Mouse (Mus musculus): Measurements from ENCODE around the gene Rnasek.

Gene Rnasek

DNA sequence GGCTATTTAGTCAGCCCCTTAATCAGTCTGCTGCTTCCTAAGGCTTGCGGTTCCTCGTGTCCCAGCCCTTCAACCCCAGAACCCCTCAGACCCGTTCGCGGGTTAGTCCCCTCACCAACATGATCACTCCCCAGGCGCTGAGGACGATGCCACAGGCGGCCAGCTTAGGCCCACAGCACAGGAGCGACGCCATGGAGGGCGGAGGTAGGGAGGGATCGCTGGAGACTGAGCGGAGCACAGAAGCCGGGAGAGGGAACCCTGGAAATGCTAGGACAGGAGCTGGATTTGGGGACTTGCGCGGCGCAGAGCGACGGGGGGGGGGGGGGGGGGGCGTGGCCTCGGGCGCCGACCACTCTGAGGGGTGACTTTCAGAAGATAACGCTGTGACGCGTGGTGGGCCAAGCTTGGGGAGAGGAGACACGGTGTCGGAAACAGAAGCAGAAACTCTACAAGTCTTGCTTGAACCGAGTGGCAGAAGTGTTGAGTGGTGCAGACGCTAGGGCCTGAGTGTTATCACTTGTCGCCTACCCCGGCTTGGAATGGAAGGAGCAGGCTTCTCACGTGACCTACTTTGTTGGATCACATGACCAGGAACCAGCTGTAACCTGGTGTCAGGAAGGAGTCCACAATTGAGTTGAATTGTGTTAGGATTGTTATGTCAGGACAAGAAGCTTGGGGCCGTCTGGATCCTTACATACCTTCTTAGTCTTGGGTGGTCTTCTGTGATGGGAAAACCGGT, at the start of gene Rnasek, which contains the start of gene Gm21988:
TSS of gene Rnasek (minus strand) at position 302 of the 739 bp plus-strand sequence.
TSS of gene Gm21988 (minus strand) at position 290 of the 739 bp plus-strand sequence.
- ATAC-seq (ENCODE audit: insufficient number of reproducible peaks, low FRiP score, low TSS enrichment): peak; percentile 36

GRCm38 (mm10) chr11:70289236-70289635, 49.6 kb upstream of the Rnasek start:
- ATAC-seq (ENCODE audit: insufficient number of reproducible peaks, low FRiP score, low TSS enrichment): no peak

DNA sequence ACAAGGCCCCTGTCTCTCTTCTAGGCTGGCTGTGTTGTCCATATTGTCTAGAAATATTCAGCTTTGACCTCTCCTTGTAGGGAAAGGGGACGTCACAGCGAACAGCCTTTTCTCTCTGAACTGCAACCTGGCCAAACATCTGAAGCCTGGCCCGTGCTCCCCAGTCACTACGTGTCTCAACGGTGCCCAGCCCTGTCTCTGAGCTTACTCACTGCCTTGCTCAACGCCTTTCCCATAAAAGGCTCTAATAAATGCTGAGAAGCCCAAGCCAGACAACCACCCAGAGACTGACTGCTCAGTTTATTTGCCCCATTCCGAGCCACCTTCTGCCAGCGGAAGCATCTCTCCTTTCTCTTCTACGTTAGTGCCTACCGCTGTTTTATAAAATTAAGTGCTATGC, 48.5 kb upstream of the Rnasek start:
- ATAC-seq (ENCODE audit: insufficient number of reproducible peaks, low FRiP score, low TSS enrichment): no peak

DNA sequence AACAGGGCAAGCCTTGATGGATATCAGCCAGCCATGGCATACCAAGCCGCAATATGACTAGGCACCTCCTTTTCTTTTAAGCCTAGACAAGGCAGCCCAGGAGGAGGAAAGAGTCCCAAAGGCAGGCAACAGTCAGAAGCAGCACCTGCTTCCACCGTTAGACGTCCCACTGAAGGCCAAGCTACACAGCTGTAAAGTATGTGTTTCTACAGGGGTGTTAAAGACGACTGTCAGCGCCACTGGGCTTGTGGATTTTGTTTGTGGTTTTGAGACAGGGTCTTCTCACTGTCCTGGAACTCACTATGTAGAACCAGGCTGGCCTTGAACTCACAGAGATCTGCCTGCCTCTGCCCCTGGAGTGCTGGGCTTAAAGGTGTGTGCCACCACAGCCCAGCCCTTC, 46.0 kb upstream of the Rnasek start:
- no peak for ATAC-seq (ENCODE audit: insufficient number of reproducible peaks, low FRiP score, low TSS enrichment)

DNA sequence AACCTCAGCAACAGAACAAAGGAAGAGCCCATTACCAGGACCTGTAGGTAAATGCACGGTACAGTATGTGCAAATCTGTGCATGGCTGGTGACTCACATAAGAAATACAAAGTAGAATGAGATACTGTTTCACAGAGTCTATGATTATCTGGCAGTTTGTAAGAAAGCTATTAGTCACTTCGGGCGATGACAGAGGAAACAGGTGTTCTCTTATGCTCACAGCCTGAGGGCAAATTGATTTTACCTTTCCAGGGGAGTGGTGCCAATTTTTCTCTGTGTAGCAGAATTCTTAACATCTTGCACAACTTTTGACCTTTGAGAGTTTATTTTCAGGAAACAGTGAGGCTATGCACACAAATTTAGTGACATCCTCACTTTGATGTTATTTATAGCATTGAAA, 45.1 kb upstream of the Rnasek start:
- ATAC-seq (ENCODE audit: insufficient number of reproducible peaks, low FRiP score, low TSS enrichment): no peak

GRCm38 (mm10) chr11:70283666-70284065, 44.0 kb upstream of the Rnasek start:
- ATAC-seq (ENCODE audit: insufficient number of reproducible peaks, low FRiP score, low TSS enrichment): no peak

- no peak for ATAC-seq (ENCODE audit: insufficient number of reproducible peaks, low FRiP score, low TSS enrichment)
Measured at GRCm38 (mm10) chr11:70280441-70280840, 40.8 kb upstream of the Rnasek start.

- ATAC-seq (ENCODE audit: insufficient number of reproducible peaks, low FRiP score, low TSS enrichment): no peak
Measured at GRCm38 (mm10) chr11:70278961-70279360, 39.3 kb upstream of the Rnasek start.

- no peak for ATAC-seq (ENCODE audit: insufficient number of reproducible peaks, low FRiP score, low TSS enrichment)
Measured at GRCm38 (mm10) chr11:70271641-70272040, 32.0 kb upstream of the Rnasek start.

DNA sequence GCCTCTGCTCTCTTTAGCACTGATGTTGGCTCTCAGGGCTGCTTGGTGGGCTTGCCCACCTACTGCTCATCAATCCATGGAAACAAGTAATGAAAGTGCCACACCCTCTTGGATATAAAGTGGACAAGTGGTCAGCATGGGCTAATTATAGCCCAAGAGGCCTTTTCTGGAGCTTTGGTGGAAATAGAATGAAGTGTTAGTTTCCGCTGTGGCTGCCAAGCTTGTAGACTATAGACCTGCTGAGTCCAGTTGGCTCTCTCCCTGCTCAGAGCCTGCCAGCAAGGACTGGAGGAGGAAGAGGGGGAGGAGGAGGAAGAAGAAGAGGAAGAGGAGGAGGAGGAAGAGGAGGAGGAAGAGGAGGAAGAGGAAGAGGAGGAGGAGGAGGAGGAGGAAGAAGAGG, 26.8 kb upstream of the Rnasek start:
- ATAC-seq (ENCODE audit: insufficient number of reproducible peaks, low FRiP score, low TSS enrichment): no peak

GRCm38 (mm10) chr11:70265819-70266218, 26.2 kb upstream of the Rnasek start:
- ATAC-seq (ENCODE audit: insufficient number of reproducible peaks, low FRiP score, low TSS enrichment): no peak

GRCm38 (mm10) chr11:70265252-70265651, 25.6 kb upstream of the Rnasek start:
- no peak for ATAC-seq (ENCODE audit: insufficient number of reproducible peaks, low FRiP score, low TSS enrichment)

GRCm38 (mm10) chr11:70259035-70259434, 19.4 kb upstream of the Rnasek start:
- no peak for ATAC-seq (ENCODE audit: insufficient number of reproducible peaks, low FRiP score, low TSS enrichment)

DNA sequence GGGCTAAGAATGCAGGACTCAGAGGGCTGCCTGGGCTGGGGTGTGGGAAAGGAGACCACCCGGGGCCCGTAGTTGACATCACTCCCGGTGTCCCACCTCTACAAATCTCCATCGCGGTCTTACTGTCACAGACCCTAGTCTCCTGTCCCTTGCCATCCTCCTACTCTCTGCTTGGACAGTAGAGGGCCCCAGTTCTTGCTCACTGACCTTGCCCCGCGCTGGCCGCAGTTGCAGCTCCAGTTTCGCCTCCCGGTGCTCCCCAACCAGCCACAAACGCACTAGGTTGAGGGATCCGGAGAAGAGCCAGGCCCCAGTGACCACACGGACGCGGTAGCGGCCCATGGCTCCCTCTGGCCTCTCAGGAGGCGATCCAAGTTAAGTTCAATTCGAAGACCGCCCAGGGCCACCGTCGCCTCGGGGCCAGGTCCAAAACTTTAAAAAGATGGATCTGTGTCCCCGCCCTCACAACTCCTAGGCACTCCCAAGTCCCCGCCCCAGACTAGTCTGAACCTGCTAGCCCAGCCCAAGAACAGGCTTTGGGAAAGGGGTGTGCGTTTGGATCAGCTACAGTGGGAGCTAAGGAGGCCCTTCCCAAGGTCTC, 15.4 kb upstream of the Rnasek start, which contains the start of gene Alox12:
TSS of gene Alox12 (minus strand) at position 423 of the 601 bp plus-strand sequence.
- ATAC-seq (ENCODE audit: insufficient number of reproducible peaks, low FRiP score, low TSS enrichment): no peak

GRCm38 (mm10) chr11:70254337-70254736, 14.7 kb upstream of the Rnasek start:
- ATAC-seq (ENCODE audit: insufficient number of reproducible peaks, low FRiP score, low TSS enrichment): no peak

DNA sequence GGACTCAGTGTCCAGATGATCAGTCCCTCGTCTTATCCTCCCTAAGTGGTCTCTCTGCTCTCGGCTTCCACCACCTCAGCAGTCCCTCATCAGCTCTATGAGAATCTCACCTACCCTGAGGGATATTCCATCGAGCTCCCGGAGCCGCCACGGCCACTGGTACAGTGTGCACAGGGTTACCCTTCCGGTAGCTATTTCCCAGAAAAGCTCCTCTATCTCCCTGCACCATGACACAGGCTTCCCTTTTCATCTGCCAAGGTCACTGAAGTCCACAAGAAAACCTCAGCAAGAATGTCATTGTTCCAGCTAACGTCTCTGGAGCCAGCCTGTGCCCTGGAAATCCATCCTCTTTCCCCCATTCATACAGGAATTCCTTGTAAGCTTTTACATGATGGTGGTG, 12.2 kb upstream of the Rnasek start:
- ATAC-seq (ENCODE audit: insufficient number of reproducible peaks, low FRiP score, low TSS enrichment): no peak

DNA sequence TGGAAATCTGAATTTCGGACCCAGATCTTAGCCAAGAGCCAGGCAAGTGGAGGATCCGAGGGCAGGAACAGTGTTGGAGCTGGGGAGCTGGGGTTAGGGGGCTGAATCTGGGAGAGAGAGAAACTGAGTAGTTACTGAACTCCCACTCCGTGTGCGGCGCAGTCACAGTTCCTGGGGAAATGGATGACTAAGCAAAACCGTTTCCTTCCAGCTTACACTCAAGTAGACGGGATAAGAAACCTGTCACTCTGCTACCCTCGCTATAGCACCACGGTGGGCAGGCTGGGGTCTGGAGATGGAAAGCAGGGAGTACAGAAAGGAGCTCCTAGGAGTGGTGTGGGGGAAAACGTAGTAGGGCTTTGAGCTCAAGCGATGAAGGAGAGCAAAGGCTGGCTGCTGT, 10.5 kb upstream of the Rnasek start:
- ATAC-seq (ENCODE audit: insufficient number of reproducible peaks, low FRiP score, low TSS enrichment): no peak

- ATAC-seq (ENCODE audit: insufficient number of reproducible peaks, low FRiP score, low TSS enrichment): no peak
Measured at GRCm38 (mm10) chr11:70247136-70247845, 7.6 kb upstream of the Rnasek start.

GRCm38 (mm10) chr11:70242591-70242990, 2.9 kb upstream of the Rnasek start:
- no peak for ATAC-seq (ENCODE audit: insufficient number of reproducible peaks, low FRiP score, low TSS enrichment)

GRCm38 (mm10) chr11:70238591-70239440, 826 bp downstream of the Rnasek start:
- no peak for ATAC-seq (ENCODE audit: insufficient number of reproducible peaks, low FRiP score, low TSS enrichment)
